Mouse (Mus musculus): Measurements from ENCODE around the gene Zdhhc9. TPM values are rescaled to one million over a fixed set of nuclear protein-coding genes. Genes with fewer than 3 reads are reported as not detected.

Gene Zdhhc9
- polyA plus RNA-seq, 1 experiment from 2014 or later, result 2.7 TPM

- no peak for ATAC-seq (ENCODE audit: insufficient read depth)
- Histone ChIP-seq H3K27ac (replicated peaks) (no peak overlapping the region), H3K9me3 (replicated peaks) (no peaks in the 10 kb centered on the region), H3K27me3 (no peaks in the 10 kb centered on the region), H3K4me2 (no peak overlapping the region), H3K4me3 (replicated peaks) (no peak overlapping the region), H3K9ac (no peak overlapping the region), H3K36me3 (replicated peaks) (no peaks in the 10 kb centered on the region), H3K4me1 (replicated peaks) (peaks cover 3% of the 10 kb centered on the region; the same call in 1 of the 2 replicates)
- WGBS (ENCODE audit: insufficient replicate concordance), result 59% methylated on average over 6 of the region's 6 CpGs
Measured at GRCm38 (mm10) chrX:48126903-48127476, 81.7 kb downstream of the Zdhhc9 start.

GRCm38 (mm10) chrX:48124132-48125071, 84.3 kb downstream of the Zdhhc9 start:
- H3K4me3 ChIP-seq (replicated peaks), result peak overlapping the region; percentile 22; the same call in 1 of the 2 replicates
- no peak for ATAC-seq (ENCODE audit: insufficient read depth)

More at GRCm38 (mm10) chrX:48124132-48125071, 84.3 kb downstream of the Zdhhc9 start:
- Histone ChIP-seq H3K4me1 (replicated peaks) (peaks cover 3% of the 10 kb centered on the region; the same call in 1 of the 2 replicates), H3K36me3 (replicated peaks) (no peaks in the 10 kb centered on the region), H3K9me3 (replicated peaks) (no peaks in the 10 kb centered on the region), H3K4me2 (peak overlapping the region; percentile 58), H3K9ac (no peak overlapping the region), H3K27ac (replicated peaks) (no peak overlapping the region), H3K27me3 (no peaks in the 10 kb centered on the region)
- 21% methylated on average over 17 of the region's 17 CpGs for WGBS (ENCODE audit: insufficient replicate concordance)

Other genes with a start within 250 kb of the Zdhhc9 start
- gene Apln, start 174.0 kb downstream of the Zdhhc9 start, polyA plus RNA-seq (2015; fragmentation: Nextera tagmentation; extraction: Ambion mirVana), result 0.17 TPM in 2 replicates
- 0.02 and 0.03 TPM in 2 replicates for gene Xpnpep2, start 100.2 kb downstream of the Zdhhc9 start, polyA plus RNA-seq (2015; fragmentation: Nextera tagmentation; extraction: Ambion mirVana)
- 8.8 and 9.9 TPM in 2 replicates for gene Sash3, start 62.4 kb downstream of the Zdhhc9 start, polyA plus RNA-seq (2015; fragmentation: Nextera tagmentation; extraction: Ambion mirVana)
- gene Utp14a, start 48.0 kb upstream of the Zdhhc9 start, polyA plus RNA-seq (2015; fragmentation: Nextera tagmentation; extraction: Ambion mirVana), result 6.8 and 8.1 TPM in 2 replicates
- 3.6 and 3.7 TPM in 2 replicates for gene Bcorl1, start 132.5 kb upstream of the Zdhhc9 start, polyA plus RNA-seq (2015; fragmentation: Nextera tagmentation; extraction: Ambion mirVana)

All from liver, embryonic 15.5 days (tissue).